Mouse (Mus musculus) midbrain, postnatal 0 days (tissue): ENCODE measurements around the gene Cd300a. TPM values are rescaled to one million over a fixed set of nuclear protein-coding genes. Genes with fewer than 3 reads are reported as not detected.

Experiments
- ATAC-seq: fragments of 200-750 bp; cut with Nextera tagmentation; 2 replicates; pipeline ENCODE4 v1.8.0; 2017; ENCODE audit warnings: moderate number of reproducible peaks, mild to moderate bottlenecking, moderate TSS enrichment, moderate library complexity; ENCODE audit not compliant: low FRiP score
- DNase-seq: peaks from one replicate; pipeline ENCODE4 v3.0.0-alpha.2; 2015; ENCODE audit warnings: low spot score
- H3K27ac ChIP-seq: fragments of 300-500 bp; sonication (generic); 2 replicates; pipeline ENCODE4 v1.5.1; 2014; ENCODE audit warnings: low read depth, mild to moderate bottlenecking, low read length, mixed read lengths
- H3K27me3 ChIP-seq: fragments of 300-500 bp; sonication (generic); 2 replicates; pipeline ENCODE4 v1.6.1; 2014; ENCODE audit warnings: low read length, control low read depth, mixed read lengths; ENCODE audit not compliant: insufficient read depth
- H3K36me3 ChIP-seq: fragments of 300-500 bp; sonication (generic); 2 replicates; pipeline ENCODE4 v1.6.1; 2014; ENCODE audit warnings: low read length, control low read depth, mixed read lengths; ENCODE audit not compliant: insufficient read depth
- H3K4me1 ChIP-seq: fragments of 300-500 bp; sonication (generic); 2 replicates; pipeline ENCODE4 v1.6.1; 2014; ENCODE audit warnings: mild to moderate bottlenecking, control low read depth, antibody characterized with exemption, low read length, mixed read lengths; ENCODE audit not compliant: insufficient read depth
- H3K4me2 ChIP-seq: fragments of 300-500 bp; sonication (generic); 2 replicates; pipeline ENCODE4 v1.6.1; 2014; ENCODE audit warnings: low read depth, mild to moderate bottlenecking, low read length, mixed read lengths; ENCODE audit not compliant: poor library complexity, severe bottlenecking
- H3K4me3 ChIP-seq: fragments of 300-500 bp; sonication (generic); 2 replicates; pipeline ENCODE4 v1.5.1; 2014; ENCODE audit warnings: low read depth, mild to moderate bottlenecking, low read length, moderate library complexity
- H3K9ac ChIP-seq: fragments of 300-500 bp; sonication (generic); replicated peaks from 2 replicates; pipeline ENCODE4 v1.6.1; 2014; ENCODE audit warnings: mild to moderate bottlenecking, low read length, moderate library complexity, mixed read lengths; ENCODE audit not compliant: poor library complexity, severe bottlenecking
- H3K9me3 ChIP-seq: fragments of 300-500 bp; sonication (generic); 2 replicates; pipeline ENCODE4 v1.6.1; 2016; ENCODE audit warnings: low read length, control low read depth
- CTCF ChIP-seq: IDR thresholded peaks from 2 replicates; pipeline ENCODE4 v1.5.1; 2016; ENCODE audit warnings: antibody characterized with exemption, mild to moderate bottlenecking
- WGBS: fragments of 180-500 bp; shearing (Covaris S2); extraction: QIAGEN DNeasy Blood & Tissue Kit; methylation state at CpG from one replicate; pipeline ENCODE4 v1.1.7; 2014; 5-methylcytosine and 5-hydroxymethylcytosine counted together
- polyA plus RNA-seq: library from polyadenylated mRNA; unstranded; fragments of >200 nt; fragmentation: Nextera tagmentation; extraction: Ambion mirVana; gene quantifications from 2 replicates; pipeline ENCODE4 v1.2.1, GENCODE M21; 2015
- total RNA-seq: library from RNA; depleted of rRNA; stranded (reverse); fragments of >200 nt; gene quantifications from 2 replicates; pipeline ENCODE4 v1.2.3, GENCODE M21; 2014

The Cd300a gene
- total and polyA plus RNA-seq, 2 experiments from 2014 or later: 1.4 to 1.8 TPM

DNA sequence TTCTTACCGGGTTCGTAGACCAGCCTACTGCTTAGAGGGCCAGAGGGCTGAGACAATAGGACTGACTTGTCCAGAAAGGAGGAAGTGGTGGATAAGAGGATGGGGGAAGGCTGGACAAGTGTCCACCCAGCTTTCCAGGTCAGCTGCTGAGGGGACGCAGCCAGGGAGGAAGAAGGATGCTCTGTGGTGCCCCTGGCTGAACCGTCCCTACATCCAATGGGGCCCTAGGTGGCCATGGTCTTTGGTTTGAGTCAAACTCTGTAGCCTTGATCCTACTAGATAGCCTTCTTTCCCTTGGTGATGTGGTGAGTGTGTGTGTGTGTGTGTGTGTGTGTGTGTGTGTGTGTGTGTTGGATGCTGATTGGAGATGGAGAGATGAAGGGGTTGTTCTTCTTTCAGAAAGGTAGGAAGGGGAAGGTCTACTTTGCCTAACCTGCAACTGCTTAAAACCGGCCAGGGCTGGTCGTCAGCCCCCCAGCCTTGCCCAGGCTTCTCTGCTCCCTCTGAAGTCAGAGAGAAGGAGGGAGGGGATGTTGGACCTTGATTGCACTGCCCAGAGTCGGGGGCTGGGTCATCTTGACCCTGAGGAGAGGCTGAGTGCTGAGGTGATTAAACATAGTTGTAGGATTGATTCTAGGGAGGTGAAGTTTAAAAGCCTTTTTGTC, 36.5 kb upstream of the Cd300a start:
- peaks cover 42% of the 10 kb centered on the region for H3K27me3 ChIP-seq
- ATAC-seq (no peak), DNase-seq (no peak)
- 0 out of 2 replicates have a peak overlapping the region, but pooled peaks have one; percentile 19 for H3K9ac ChIP-seq
- no peaks in the 10 kb centered on the region for H3K36me3 ChIP-seq
- H3K27ac ChIP-seq: no peak overlapping the region
- H3K4me2 ChIP-seq: peak overlapping the region; percentile 97
- no peaks in the 10 kb centered on the region for H3K9me3 ChIP-seq
- 24% methylated on average over 7 of the region's 7 CpGs for whole genome bisulfite sequencing
- no peak for TF ChIP-seq CTCF
- H3K4me3 ChIP-seq: no peak overlapping the region
- 0 out of 2 replicates have a peak, but pooled peaks cover 4% of the 10 kb centered on the region for H3K4me1 ChIP-seq

- Histone ChIP-seq H3K36me3 (no peaks in the 10 kb centered on the region), H3K9ac (no peak overlapping the region), H3K9me3 (no peaks in the 10 kb centered on the region), H3K27ac (no peak overlapping the region), H3K4me1 (0 out of 2 replicates have a peak, but pooled peaks cover 4% of the 10 kb centered on the region), H3K27me3 (peaks cover 40% of the 10 kb centered on the region), H3K4me3 (no peak overlapping the region), H3K4me2 (no peak overlapping the region)
- ATAC-seq (no peak), DNase-seq (no peak)
- no peak for TF ChIP-seq CTCF
- 72% methylated on average over 6 of the region's 6 CpGs for WGBS
Measured at GRCm38 (mm10) chr11:114854581-114854980, 35.3 kb upstream of the Cd300a start.

GRCm38 (mm10) chr11:114856125-114856524, 33.7 kb upstream of the Cd300a start:
- Histone ChIP-seq H3K9ac (no peak overlapping the region), H3K4me1 (0 out of 2 replicates have a peak, but pooled peaks cover 4% of the 10 kb centered on the region), H3K36me3 (no peaks in the 10 kb centered on the region), H3K9me3 (no peaks in the 10 kb centered on the region), H3K4me2 (no peak overlapping the region), H3K4me3 (no peak overlapping the region), H3K27ac (no peak overlapping the region), H3K27me3 (peaks cover 34% of the 10 kb centered on the region)
- ATAC-seq (no peak), DNase-seq (no peak)
- WGBS: 90% methylated on average over 5 of the region's 5 CpGs
- TF ChIP-seq CTCF: no peak

DNA sequence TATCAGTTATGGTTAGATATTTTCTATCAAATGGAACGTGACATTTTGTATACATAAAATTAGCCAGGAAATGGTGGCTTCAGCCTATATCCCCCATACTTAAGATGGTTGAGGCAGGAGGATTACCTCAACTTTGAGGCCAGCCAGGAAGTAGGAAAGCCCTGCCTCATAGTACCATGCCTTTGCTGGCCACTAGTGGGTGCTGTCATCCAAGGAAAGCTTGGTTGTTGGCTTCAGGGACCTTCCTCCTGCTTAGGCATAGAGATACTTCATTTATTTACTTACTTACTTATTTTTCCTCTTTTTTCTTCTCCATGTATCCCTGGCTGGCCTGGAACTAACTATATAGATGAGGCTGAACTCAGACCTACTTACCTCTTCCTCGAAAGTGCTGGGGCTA, 31.2 kb upstream of the Cd300a start:
- DNase-seq (no peak), ATAC-seq (no peak)
- no peaks in the 10 kb centered on the region for H3K36me3 ChIP-seq
- no peak overlapping the region for H3K9ac ChIP-seq
- H3K9me3 ChIP-seq: no peaks in the 10 kb centered on the region
- H3K4me2 ChIP-seq: no peak overlapping the region
- peaks cover 11% of the 10 kb centered on the region; the same call in 1 of the 2 replicates for H3K27me3 ChIP-seq
- no peak overlapping the region for H3K4me3 ChIP-seq
- 100% methylated on average over 2 of the region's 2 CpGs for WGBS
- TF ChIP-seq CTCF: peak; percentile 49
- H3K27ac ChIP-seq: no peak overlapping the region
- H3K4me1 ChIP-seq: no peaks in the 10 kb centered on the region

GRCm38 (mm10) chr11:114861057-114861456, 28.8 kb upstream of the Cd300a start:
- Histone ChIP-seq H3K27me3 (no peaks in the 10 kb centered on the region), H3K4me2 (no peak overlapping the region), H3K4me3 (no peak overlapping the region), H3K9ac (no peak overlapping the region), H3K9me3 (no peaks in the 10 kb centered on the region), H3K27ac (no peak overlapping the region), H3K4me1 (no peaks in the 10 kb centered on the region), H3K36me3 (no peaks in the 10 kb centered on the region)
- TF ChIP-seq CTCF: no peak
- no peak for DNase-seq
- ATAC-seq: no peak
- 79% methylated on average over 2 of the region's 2 CpGs for WGBS

GRCm38 (mm10) chr11:114862687-114863086, 27.2 kb upstream of the Cd300a start:
- no peak overlapping the region for H3K27ac ChIP-seq
- H3K9ac ChIP-seq: no peak overlapping the region
- H3K4me1 ChIP-seq: no peaks in the 10 kb centered on the region
- no peaks in the 10 kb centered on the region for H3K27me3 ChIP-seq
- 0 out of 2 replicates have a peak, but pooled peaks have one; percentile 10 for TF ChIP-seq CTCF
- no peaks in the 10 kb centered on the region for H3K9me3 ChIP-seq
- ATAC-seq (no peak), DNase-seq (no peak)
- WGBS: 82% methylated on average over 3 of the region's 3 CpGs
- no peak overlapping the region for H3K4me2 ChIP-seq
- H3K4me3 ChIP-seq: no peak overlapping the region
- no peaks in the 10 kb centered on the region for H3K36me3 ChIP-seq
